In genomic region chr11:86174173-86174572, GRCm38 (mm10) we compare ENCODE assay signal across 8 mouse cellular contexts. TPM values are rescaled to one million over a fixed set of nuclear protein-coding genes. Genes with fewer than 3 reads are reported as not detected.
DNase-seq lines count a peak whose midpoint lies in the region; ATAC-seq and TF ChIP-seq lines count a peak whose summit lies in the region.

No protein-coding gene starts in this region.

- no peak for ATAC-seq in intestine, postnatal 0 days
- no peak for ATAC-seq in intestine, embryonic 15.5 days
- ATAC-seq in common myeloid progenitor, adult 5-6 weeks (replicated peaks; ENCODE audit: low read depth, poor library complexity, severe bottlenecking), result peak; percentile 65; the same call in 1 of the 2 replicates
- ATAC-seq in limb, embryonic 14.5 days (ENCODE audit: low FRiP score, low read depth), result no peak
- no peak for ATAC-seq in megakaryocyte-erythroid progenitor cell, adult 5-6 weeks (replicated peaks; ENCODE audit: low FRiP score, low TSS enrichment, poor library complexity, severe bottlenecking)

- peak; percentile 50 for DNase-seq in R1 (ENCODE audit: low read depth, low spot score)
- DNase-seq in hindlimb bud, embryonic 11.5 days (ENCODE audit: extremely low spot score, low read depth, low spot score), result peak; percentile 16
- peak; percentile 67 for DNase-seq in limb, embryonic 14.5 days (ENCODE audit: low spot score)
- peak; percentile 46 to 69 for DNase-seq in right cerebral cortex, postnatal 10 days (ENCODE audit: low spot score in 2 of 2)

- TF ChIP-seq POLR2A in limb, embryonic 14.5 days (IDR thresholded peaks at IDR 0.05; ENCODE audit: borderline replicate concordance, extremely low read depth, insufficient read depth, insufficient read length), result no peak

- no peak overlapping the region for H3K4me2 ChIP-seq in intestine, postnatal 0 days (replicated peaks; ENCODE audit: low read depth)
- H3K4me2 ChIP-seq in intestine, embryonic 15.5 days (replicated peaks), result no peak overlapping the region
- H3K4me2 ChIP-seq in limb, embryonic 14.5 days (replicated peaks; ENCODE audit: low read depth, low read length, severe bottlenecking), result no peak overlapping the region

- no peaks in the 10 kb centered on the region for H3K9me3 ChIP-seq in intestine, postnatal 0 days (ENCODE audit: control insufficient read depth)
- no peaks in the 10 kb centered on the region for H3K9me3 ChIP-seq in intestine, embryonic 15.5 days
- no peaks in the 10 kb centered on the region for H3K9me3 ChIP-seq in limb, embryonic 14.5 days (ENCODE audit: control insufficient read depth, low read length)

- no peak overlapping the region for H3K27ac ChIP-seq in intestine, postnatal 0 days (ENCODE audit: low read depth, low read length)
- no peak overlapping the region for H3K27ac ChIP-seq in intestine, embryonic 15.5 days
- no peak overlapping the region for H3K27ac ChIP-seq in limb, embryonic 14.5 days (replicated peaks; ENCODE audit: low read depth, low read length)

- WGBS in intestine, postnatal 0 days, result 66% methylated on average over 2 of the region's 2 CpGs
- 52% methylated on average over 2 of the region's 2 CpGs for WGBS in intestine, embryonic 15.5 days
- WGBS in limb, embryonic 14.5 days, result 52% methylated on average over 2 of the region's 2 CpGs

- TF ChIP-seq CTCF in intestine, postnatal 0 days (IDR thresholded peaks at IDR 0.05; ENCODE audit: low read depth), result peak; percentile 82

- no peaks in the 10 kb centered on the region for H3K27me3 ChIP-seq in intestine, postnatal 0 days (replicated peaks; ENCODE audit: control insufficient read depth, insufficient read depth, low read length)
- no peaks in the 10 kb centered on the region for H3K27me3 ChIP-seq in intestine, embryonic 15.5 days (replicated peaks)
- H3K27me3 ChIP-seq in limb, embryonic 14.5 days (ENCODE audit: control insufficient read depth, insufficient read depth, low read length), result no peaks in the 10 kb centered on the region

- H3K4me3 ChIP-seq in intestine, postnatal 0 days (ENCODE audit: low read depth, low read length), result no peak overlapping the region
- no peak overlapping the region for H3K4me3 ChIP-seq in intestine, embryonic 15.5 days (replicated peaks)
- no peak overlapping the region for H3K4me3 ChIP-seq in limb, embryonic 14.5 days (replicated peaks; ENCODE audit: low read length)

- no peaks in the 10 kb centered on the region; the same call in 1 of the 2 replicates for H3K4me1 ChIP-seq in intestine, postnatal 0 days (replicated peaks; ENCODE audit: control insufficient read depth, insufficient read depth, low read length)
- no peaks in the 10 kb centered on the region for H3K4me1 ChIP-seq in intestine, embryonic 15.5 days (replicated peaks)
- H3K4me1 ChIP-seq in limb, embryonic 14.5 days (ENCODE audit: control insufficient read depth, insufficient read depth, low read length), result no peaks in the 10 kb centered on the region

- no peaks in the 10 kb centered on the region for H3K36me3 ChIP-seq in intestine, postnatal 0 days (ENCODE audit: control insufficient read depth, insufficient read depth)
- no peaks in the 10 kb centered on the region for H3K36me3 ChIP-seq in intestine, embryonic 15.5 days
- no peaks in the 10 kb centered on the region for H3K36me3 ChIP-seq in limb, embryonic 14.5 days (ENCODE audit: control insufficient read depth, insufficient read depth, low read length)

- no peak overlapping the region for H3K9ac ChIP-seq in intestine, postnatal 0 days (ENCODE audit: low read depth, low read length)
- H3K9ac ChIP-seq in intestine, embryonic 15.5 days, result no peak overlapping the region
- H3K9ac ChIP-seq in limb, embryonic 14.5 days (ENCODE audit: low read depth, low read length, severe bottlenecking), result no peak overlapping the region

RNA-seq across cellular contexts. Expression of gene Brip1, which starts 26.8 kb away (rescaled TPM):
- polyA plus RNA-seq in intestine, postnatal 0 days (2015; fragmentation: Nextera tagmentation; extraction: Ambion mirVana), result 3.6 and 4.9 TPM in 2 replicates
- 9.0 and 10.2 TPM in 2 replicates for polyA plus RNA-seq in intestine, embryonic 15.5 days (2015; fragmentation: Nextera tagmentation; extraction: Ambion mirVana)
- 30.9 and 31.6 TPM in 2 replicates for total RNA-seq in common myeloid progenitor, adult 5-6 weeks (2017)
- 3.0 and 5.1 TPM in 2 replicates for polyA plus RNA-seq in limb, embryonic 14.5 days (2012; rRNA removed)
- polyA plus RNA-seq in limb, embryonic 14.5 days (2014; fragmentation: Nextera tagmentation; extraction: Ambion mirVana), result 8.3 and 8.8 TPM in 2 replicates
- 11.8 and 12.1 TPM in 2 replicates for total RNA-seq in megakaryocyte-erythroid progenitor cell, adult 5-6 weeks (2014; fragmentation: Nextera tagmentation)
- total RNA-seq in megakaryocyte-erythroid progenitor cell, adult 5-6 weeks (2017), result 13.8 and 19.5 TPM in 2 replicates

Comparison
In these comparisons a context has a peak if more than half of its experiments do, and no peak if none do; other contexts are left out.
1. DNase-seq: peak in every context shown above with its lines; median percentile 67 in limb, embryonic 14.5 days; 58 in right cerebral cortex, postnatal 10 days; 50 in R1; 16 in hindlimb bud, embryonic 11.5 days.